Mouse (Mus musculus) 3134 (cell line): ENCODE measurements around the gene Fhit.
A peak's percentile ranks its signal among the peaks of the same experiment; 100 is the strongest.

Source experiments
- DNase-seq: peaks from one replicate; pipeline ENCODE4 v3.0.0-alpha.2; 2011; ENCODE audit warnings: low spot score; ENCODE audit not compliant: insufficient read length; ENCODE audit errors: extremely low read depth

Gene Fhit

GRCm38 (mm10) chr14:9748709-9749108, 1413.1 kb downstream of the Fhit start:
- DNase-seq = no peak

GRCm38 (mm10) chr14:9721917-9722472, 1439.8 kb downstream of the Fhit start:
- no peak for DNase-seq

DNA sequence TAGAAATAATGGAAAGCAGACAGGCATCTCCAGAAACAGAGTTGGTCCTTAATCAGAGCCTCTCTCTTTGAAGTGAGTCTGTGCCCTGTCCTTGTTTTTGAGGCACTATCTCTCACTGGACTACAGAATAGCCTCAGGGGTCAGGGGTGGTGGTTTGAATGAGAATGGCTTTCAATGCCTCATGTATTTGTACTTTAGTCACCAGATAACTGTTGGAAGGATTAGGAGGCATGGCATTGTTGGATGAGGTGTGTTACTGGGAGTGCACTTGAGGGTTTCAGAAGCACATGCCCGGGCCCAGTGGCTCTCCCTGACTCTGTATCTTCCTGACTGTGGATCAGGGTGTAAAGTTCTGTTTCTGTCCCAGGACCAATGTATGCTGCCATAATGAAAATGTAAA, 1463.2 kb downstream of the Fhit start:
- DNase-seq = no peak

GRCm38 (mm10) chr14:9697101-9697500, 1464.7 kb downstream of the Fhit start:
- no peak for DNase-seq

DNA sequence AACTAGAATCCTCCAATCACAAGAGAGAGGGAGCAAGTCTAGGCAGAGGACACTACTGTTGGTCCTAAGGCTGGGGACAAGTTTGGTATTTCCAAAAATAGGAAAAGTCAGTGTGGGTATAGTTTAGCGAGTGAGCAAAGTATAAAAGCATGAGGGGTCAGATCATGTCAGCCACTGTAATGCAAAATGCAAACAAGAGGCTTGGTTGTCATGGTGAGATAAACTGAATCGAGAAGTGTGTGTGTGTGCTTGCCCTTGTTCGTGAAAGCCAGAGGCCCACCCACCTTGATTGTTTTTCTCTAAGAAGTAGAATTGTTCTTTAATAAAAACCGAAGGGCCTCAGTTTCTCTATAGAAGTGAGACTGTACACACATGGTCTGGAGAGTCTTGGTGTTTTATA, 1465.8 kb downstream of the Fhit start:
- no peak for DNase-seq

GRCm38 (mm10) chr14:9695217-9695690, 1466.6 kb downstream of the Fhit start:
- no peak for DNase-seq

GRCm38 (mm10) chr14:9688664-9689257, 1473.1 kb downstream of the Fhit start:
- no peak for DNase-seq

GRCm38 (mm10) chr14:9684362-9684761, 1477.5 kb downstream of the Fhit start:
- DNase-seq = no peak

DNA sequence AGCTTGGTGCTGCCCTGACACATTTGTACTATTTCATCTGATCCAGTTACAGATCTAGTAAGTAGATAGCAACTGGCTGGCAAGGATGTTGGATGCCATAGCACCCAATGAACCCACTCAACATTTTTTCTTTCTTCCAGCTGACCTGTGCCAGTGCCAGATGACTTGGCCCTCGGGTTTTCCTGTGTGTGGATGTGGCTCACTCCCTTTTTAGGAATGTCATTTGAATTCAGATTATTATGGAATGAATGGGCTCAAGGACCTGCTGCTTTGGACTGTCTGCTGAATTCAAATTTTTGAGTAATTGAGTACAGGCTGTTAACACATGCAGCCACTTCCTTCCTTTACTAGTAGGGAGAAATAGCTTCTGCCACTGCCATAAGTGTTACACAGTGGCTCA, 1489.1 kb downstream of the Fhit start:
- DNase-seq = peak; percentile 26

- DNase-seq = no peak
Measured at GRCm38 (mm10) chr14:9671776-9672175, 1490.1 kb downstream of the Fhit start.

DNA sequence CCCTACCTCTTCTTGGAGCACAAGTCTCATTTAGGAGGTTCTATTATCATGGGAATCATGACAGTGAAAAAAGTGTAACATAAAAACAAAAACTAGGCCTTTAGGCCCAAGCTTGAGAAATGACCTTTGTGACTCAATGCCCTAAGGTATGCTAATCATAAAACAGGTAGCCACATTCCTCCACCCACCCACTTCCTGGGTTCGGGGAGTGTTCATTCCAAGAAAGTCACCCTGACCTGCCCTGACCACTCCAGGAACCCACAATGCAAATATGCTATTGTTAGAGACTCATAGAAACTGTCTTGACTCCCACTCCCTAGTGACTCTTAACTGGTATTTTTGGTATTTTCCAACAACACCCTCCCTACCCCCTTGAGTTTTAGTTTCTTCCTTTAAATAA, 1492.1 kb downstream of the Fhit start:
- no peak for DNase-seq

- no peak for DNase-seq
Measured at GRCm38 (mm10) chr14:9658445-9658844, 1503.4 kb downstream of the Fhit start.

DNA sequence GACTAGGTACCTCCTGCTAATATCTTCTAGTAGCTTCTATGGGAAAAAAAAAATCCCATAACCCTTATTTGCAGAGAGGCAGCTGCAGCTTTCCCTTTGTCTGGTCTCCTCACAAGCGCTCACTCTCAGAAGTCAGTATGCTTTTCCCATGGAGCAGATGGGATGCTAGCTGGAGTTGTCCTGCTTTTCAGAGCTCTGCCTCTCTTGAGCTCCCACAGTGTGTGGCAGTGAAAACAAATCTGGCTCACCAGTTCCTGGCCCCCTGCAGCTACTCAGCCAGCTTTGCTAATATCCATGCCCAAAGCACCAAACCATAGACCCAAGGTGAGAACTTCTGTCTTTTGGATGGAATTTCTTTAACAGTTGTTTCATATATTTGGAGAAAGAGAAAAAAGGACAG, 1510.4 kb downstream of the Fhit start:
- DNase-seq = no peak

- DNase-seq = no peak
Measured at GRCm38 (mm10) chr14:9648416-9648815, 1513.4 kb downstream of the Fhit start.

DNA sequence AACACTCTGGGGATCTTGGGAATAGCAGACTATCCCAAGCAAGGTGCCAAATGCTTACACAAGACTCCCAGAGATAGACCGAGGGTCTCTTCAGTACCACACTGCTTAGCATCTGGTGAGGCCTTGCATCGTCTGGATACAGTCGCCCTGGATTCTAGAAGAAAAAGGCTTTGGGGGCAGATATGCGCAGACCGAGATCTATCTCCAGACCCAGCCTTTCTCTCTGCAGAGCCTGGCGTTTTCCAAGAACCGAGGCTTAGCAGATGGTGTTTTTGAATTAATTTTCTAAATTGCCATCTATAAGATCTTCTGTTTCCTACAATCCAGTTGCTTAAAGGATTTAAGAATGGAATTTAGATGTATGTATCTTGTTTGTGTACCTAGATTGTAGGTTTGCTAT, 1515.6 kb downstream of the Fhit start:
- no peak for DNase-seq

DNA sequence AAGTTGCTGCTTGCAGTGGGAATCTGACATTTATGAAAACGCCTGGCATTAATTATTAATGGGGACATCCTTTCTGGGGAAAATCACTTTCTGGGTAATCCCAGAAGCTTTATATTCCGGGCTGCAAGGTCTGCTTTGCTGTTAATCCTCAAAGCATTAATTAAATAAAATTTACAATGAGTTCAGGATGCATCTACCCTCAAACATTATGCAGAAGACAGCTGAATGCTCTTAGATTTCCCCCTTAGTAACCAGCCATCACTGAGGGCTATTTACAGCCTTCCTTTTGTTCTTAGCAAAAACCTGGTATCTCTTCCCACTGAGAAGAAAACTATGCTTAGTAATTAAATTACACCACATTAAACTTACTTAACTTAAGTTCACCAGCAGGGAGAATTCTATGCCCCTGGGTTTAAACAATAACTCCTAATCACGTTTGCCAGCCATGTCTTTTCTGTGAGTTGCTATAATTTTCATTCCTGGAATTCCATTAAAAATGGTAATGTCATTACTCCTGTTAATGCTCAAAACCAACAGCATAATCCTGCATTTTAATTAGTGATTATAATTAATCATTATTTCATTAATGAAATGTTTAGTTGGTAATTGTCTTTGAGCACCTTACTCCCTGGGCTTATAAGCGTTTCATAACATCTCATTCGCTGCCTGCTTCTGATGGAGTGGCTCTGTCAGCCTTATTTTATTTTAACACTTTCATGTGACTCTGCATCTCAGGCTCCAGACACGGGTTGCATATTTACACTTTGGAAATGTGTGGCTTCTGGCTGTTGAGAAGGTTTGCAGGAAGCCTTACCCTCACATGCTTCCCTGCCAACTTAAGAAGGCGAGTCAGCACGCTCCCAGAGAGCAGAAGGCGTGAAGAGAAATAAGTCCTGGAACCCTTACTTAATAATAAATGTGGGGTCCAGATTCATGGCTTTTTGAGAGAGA, 1517.3 kb downstream of the Fhit start:
- DNase-seq = no peak

- no peak for DNase-seq
Measured at GRCm38 (mm10) chr14:9643700-9644099, 1518.1 kb downstream of the Fhit start.

- DNase-seq = no peak
Measured at GRCm38 (mm10) chr14:9642628-9643027, 1519.2 kb downstream of the Fhit start.

GRCm38 (mm10) chr14:9642068-9642467, 1519.8 kb downstream of the Fhit start:
- DNase-seq = no peak

- DNase-seq = no peak
Measured at GRCm38 (mm10) chr14:9634247-9634991, 1527.4 kb downstream of the Fhit start.

- no peak for DNase-seq
Measured at GRCm38 (mm10) chr14:9632537-9632936, 1529.3 kb downstream of the Fhit start.
